Mouse (Mus musculus) megakaryocyte, embryonic 14.5 days (primary cell): ENCODE data around the gene Pitpnc1.

Experiments used
- FLI1 ChIP-seq: IDR thresholded peaks from 2 replicates; pipeline ENCODE4 v1.6.1; 2012; ENCODE audit warnings: low read length, inconsistent platforms, mixed read lengths
- GATA1 ChIP-seq: IDR thresholded peaks from 3 replicates; pipeline ENCODE4 v1.6.1; 2012; ENCODE audit warnings: mixed read lengths, low read length, inconsistent platforms, borderline replicate concordance

- no peak for TF ChIP-seq GATA1
- TF ChIP-seq FLI1: no peak
These were observed 237.1 kb downstream of the Pitpnc1 start for GRCm38 (mm10) chr11:107233252-107233890.
